Mouse (Mus musculus) midbrain, embryonic 14.5 days (tissue): ENCODE results near the gene Omp. TPM values are rescaled to one million over a fixed set of nuclear protein-coding genes. Genes with fewer than 3 reads are reported as not detected.
"Not testable (repeated sequence)": the region's sequence is repeated elsewhere in the genome, so short reads cannot be mapped to it uniquely, and the experiment has no call there.

Experiments
- ATAC-seq: fragments of 200-750 bp; cut with Nextera tagmentation; 2 replicates; pipeline ENCODE4 v1.8.0; 2017; ENCODE audit warnings: moderate number of reproducible peaks, moderate library complexity; ENCODE audit not compliant: low FRiP score, low TSS enrichment
- DNase-seq: peaks from one replicate; pipeline ENCODE4 v3.0.0-alpha.2; 2015
- H3K27ac ChIP-seq: fragments of 300-500 bp; sonication (generic); replicated peaks from 2 replicates; pipeline ENCODE4 v1.5.1; 2014; ENCODE audit warnings: mild to moderate bottlenecking, low read depth, low read length, moderate library complexity
- H3K27me3 ChIP-seq: fragments of 300-500 bp; sonication (generic); 2 replicates; pipeline ENCODE4 v1.6.1; 2014; ENCODE audit warnings: low read length, control low read depth, mixed read lengths; ENCODE audit not compliant: control insufficient read depth, insufficient read depth
- H3K36me3 ChIP-seq: fragments of 300-500 bp; sonication (generic); 2 replicates; pipeline ENCODE4 v1.6.1; 2014; ENCODE audit warnings: low read length, control low read depth; ENCODE audit not compliant: control insufficient read depth, insufficient read depth
- H3K4me1 ChIP-seq: fragments of 300-500 bp; sonication (generic); 2 replicates; pipeline ENCODE4 v1.6.1; 2014; ENCODE audit warnings: mild to moderate bottlenecking, antibody characterized with exemption, low read length, control low read depth; ENCODE audit not compliant: control insufficient read depth, insufficient read depth
- H3K4me2 ChIP-seq: fragments of 300-500 bp; sonication (generic); 2 replicates; pipeline ENCODE4 v1.6.1; 2014; ENCODE audit warnings: mild to moderate bottlenecking, low read length, moderate library complexity
- H3K4me3 ChIP-seq: fragments of 300-500 bp; sonication (generic); replicated peaks from 2 replicates; pipeline ENCODE4 v1.5.1; 2014; ENCODE audit warnings: low read depth, low read length
- H3K9ac ChIP-seq: fragments of 300-500 bp; sonication (generic); replicated peaks from 2 replicates; pipeline ENCODE4 v1.6.1; 2014; ENCODE audit warnings: mild to moderate bottlenecking, low read length, moderate library complexity
- H3K9me3 ChIP-seq: fragments of 300-500 bp; sonication (generic); 2 replicates; pipeline ENCODE4 v1.6.1; 2016; ENCODE audit warnings: low read length, control low read depth, mixed read lengths; ENCODE audit not compliant: control insufficient read depth
- WGBS: fragments of 180-500 bp; shearing (Covaris S2); extraction: QIAGEN DNeasy Blood & Tissue Kit; methylation state at CpG from one replicate; pipeline ENCODE4 v1.1.7; 2014; 5-methylcytosine and 5-hydroxymethylcytosine counted together
- polyA plus RNA-seq: library from polyadenylated mRNA; unstranded; fragments of >200 nt; fragmentation: Nextera tagmentation; extraction: Ambion mirVana; gene quantifications from 2 replicates; pipeline ENCODE4 v1.2.1, GENCODE M21; 2014

Omp gene
- polyA plus RNA-seq, 1 experiment from 2014 or later: 0.29 TPM

DNA sequence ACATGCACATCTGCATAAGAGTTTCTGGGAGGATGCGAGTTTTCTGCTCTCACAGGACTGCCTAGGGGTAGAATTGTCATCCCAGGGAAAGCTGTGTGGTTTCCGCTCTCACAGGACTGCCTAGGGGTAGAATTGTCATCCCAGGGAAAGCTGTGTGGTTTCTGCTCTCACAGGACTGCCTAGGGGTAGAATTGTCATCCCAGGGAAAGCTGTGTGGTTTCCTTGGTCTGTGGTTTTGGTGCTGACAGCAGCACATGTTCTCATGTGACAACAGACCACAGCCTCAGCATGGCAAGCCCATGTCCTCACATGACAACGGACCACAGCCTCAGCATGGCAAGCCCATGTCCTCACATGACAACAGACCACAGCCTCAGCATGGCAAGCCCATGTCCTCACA lies 42.0 kb upstream of the Omp start:
- 63% methylated on average over 3 of the region's 3 CpGs for WGBS
- ATAC-seq, DNase-seq, H3K9ac ChIP-seq, H3K4me3 ChIP-seq, H3K4me2 ChIP-seq, H3K9me3 ChIP-seq, H3K36me3 ChIP-seq: not testable (repeated sequence)
- peaks cover 21% of the 10 kb centered on the region for H3K27me3 ChIP-seq
- 0 out of 2 replicates have a peak overlapping the region, but pooled peaks have one; percentile 45 for H3K27ac ChIP-seq
- H3K4me1 ChIP-seq: peaks cover 11% of the 10 kb centered on the region; the same call in 1 of the 2 replicates

DNA sequence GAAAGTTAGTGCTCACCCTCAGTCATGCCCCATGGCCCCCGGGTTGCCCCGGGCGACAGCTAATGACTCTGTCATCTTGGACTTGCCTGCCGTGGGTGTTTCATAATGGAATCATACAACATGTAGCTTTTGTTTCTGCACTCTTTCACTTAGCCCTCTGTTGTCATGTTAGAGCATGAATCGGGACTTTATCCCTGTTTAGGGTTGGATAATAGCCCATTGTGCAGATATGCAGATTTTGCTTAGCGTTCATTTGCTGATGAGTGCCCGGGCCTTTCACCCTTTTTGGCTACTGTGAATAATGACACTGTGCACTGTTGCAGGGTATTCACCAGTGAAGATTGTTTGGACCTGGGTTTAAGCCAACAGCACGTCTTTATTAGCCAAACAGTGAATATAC lies 41.3 kb upstream of the Omp start:
- WGBS: 21% methylated on average over 8 of the region's 8 CpGs
- no peak overlapping the region for H3K4me3 ChIP-seq
- peak; percentile 72 for DNase-seq
- H3K9ac ChIP-seq: no peak overlapping the region
- H3K36me3 ChIP-seq: no peaks in the 10 kb centered on the region
- H3K27ac ChIP-seq: 0 out of 2 replicates have a peak overlapping the region, but pooled peaks have one; percentile 9
- ATAC-seq: peak; percentile 83
- H3K27me3 ChIP-seq: peaks cover 14% of the 10 kb centered on the region; the same call in 1 of the 2 replicates
- H3K9me3 ChIP-seq: no peaks in the 10 kb centered on the region
- H3K4me1 ChIP-seq: peaks cover 11% of the 10 kb centered on the region; the same call in 1 of the 2 replicates
- no peak overlapping the region for H3K4me2 ChIP-seq

DNA sequence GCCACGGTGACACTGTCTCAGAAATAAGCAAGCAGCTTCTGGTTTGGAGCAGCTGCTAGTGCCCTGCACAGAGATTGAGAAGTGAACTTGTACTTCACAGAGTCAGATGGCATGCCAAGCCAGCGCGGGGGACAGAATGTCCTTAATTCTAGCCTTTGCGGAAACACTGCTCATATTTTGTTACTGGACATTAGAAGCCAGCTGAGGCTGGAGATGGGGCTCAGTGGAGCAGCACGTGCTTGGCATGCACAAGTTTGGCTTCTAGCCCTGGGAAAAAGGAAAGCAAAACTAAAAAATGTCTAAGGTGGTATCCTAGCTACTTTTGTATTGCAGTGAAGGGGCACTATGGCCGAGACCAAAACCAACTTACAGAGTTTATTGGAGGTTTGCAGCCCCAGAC lies 40.0 kb upstream of the Omp start:
- peak overlapping the region; percentile 46; the same call in 1 of the 2 replicates for H3K27ac ChIP-seq
- no peaks in the 10 kb centered on the region for H3K9me3 ChIP-seq
- no peak overlapping the region for H3K4me3 ChIP-seq
- H3K27me3 ChIP-seq: 0 out of 2 replicates have a peak, but pooled peaks cover 7% of the 10 kb centered on the region
- H3K9ac ChIP-seq: no peak overlapping the region
- 61% methylated on average over 6 of the region's 6 CpGs for WGBS
- H3K4me2 ChIP-seq: no peak overlapping the region
- peaks cover 11% of the 10 kb centered on the region; the same call in 1 of the 2 replicates for H3K4me1 ChIP-seq
- ATAC-seq (no peak), DNase-seq (peak; percentile 56)
- no peaks in the 10 kb centered on the region for H3K36me3 ChIP-seq

DNA sequence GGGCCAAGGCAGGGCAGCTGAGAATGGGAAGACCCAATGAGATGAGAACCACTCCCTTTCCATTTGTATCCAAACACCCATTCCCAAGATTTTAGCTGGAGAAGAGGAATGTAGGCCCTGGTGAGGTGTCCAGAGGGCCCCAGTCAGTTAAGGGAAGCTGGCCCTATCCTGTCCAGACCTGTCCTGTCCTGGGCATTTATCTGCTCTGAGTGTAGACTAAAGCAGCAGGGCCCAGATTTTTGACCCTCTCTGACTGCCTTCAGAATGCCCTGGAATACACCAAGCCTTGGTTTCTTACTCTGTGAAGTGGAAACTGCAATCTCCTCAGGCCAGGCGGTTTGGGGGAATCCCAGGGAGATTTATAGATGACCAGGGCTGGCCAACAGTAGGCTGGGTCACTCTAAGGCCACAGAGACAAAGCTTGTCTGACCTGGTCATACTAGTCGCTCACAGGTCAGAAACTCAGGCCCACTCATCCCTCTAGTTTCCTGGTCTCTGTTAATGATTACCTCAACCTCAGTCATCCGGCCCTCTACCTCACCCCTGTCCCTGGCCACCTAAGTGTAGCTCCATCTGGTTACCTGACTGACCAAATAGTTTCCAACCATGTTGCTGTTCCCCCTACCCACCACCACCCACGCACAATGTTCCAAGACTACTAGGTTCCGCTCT lies 33.4 kb upstream of the Omp start:
- 0 out of 2 replicates have a peak, but pooled peaks cover 3% of the 10 kb centered on the region for H3K4me1 ChIP-seq
- H3K9me3 ChIP-seq: no peaks in the 10 kb centered on the region
- H3K4me3 ChIP-seq: peak overlapping the region; percentile 56
- H3K27ac ChIP-seq: no peak overlapping the region
- H3K36me3 ChIP-seq: no peaks in the 10 kb centered on the region
- 93% methylated on average over 5 of the region's 5 CpGs for WGBS
- peak overlapping the region; percentile 71 for H3K4me2 ChIP-seq
- H3K27me3 ChIP-seq: peaks cover 8% of the 10 kb centered on the region; the same call in 1 of the 2 replicates
- DNase-seq (no peak), ATAC-seq (peak; percentile 24; the same call in 1 of the 2 replicates)
- peak overlapping the region; percentile 62; the same call in 1 of the 2 replicates for H3K9ac ChIP-seq

DNA sequence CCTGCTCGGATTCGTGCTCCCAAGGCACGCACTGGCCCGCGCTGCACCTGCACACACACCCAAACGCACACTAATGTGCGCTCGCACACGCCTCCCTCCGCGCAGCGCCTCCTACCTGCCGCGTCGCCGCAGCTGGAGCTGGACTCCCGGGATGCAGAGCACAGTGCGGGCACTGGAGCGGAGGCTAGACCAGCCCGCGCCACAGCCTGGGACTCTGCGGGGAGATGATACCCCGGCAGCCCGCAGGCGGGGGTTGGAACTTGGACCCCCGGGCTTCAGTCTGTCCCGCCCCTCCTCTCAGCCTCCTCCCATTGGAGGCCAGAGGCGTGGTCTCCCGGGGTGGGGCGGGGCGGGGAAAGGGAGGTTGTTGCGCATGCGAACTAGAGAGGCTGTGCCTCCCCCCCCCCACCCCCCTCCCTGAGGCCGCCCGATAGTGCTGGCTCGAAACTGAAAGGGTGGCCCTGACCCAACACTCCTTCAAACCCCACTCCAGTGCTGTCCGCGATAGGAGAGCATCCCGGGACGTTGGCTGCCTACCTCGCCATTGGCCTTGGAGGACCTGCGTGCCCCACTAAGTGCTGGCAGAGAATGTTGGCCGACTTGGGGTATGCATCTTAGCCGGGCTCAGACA lies 32.7 kb upstream of the Omp start, which contains the start of gene Capn5:
Gene Capn5 (minus strand): TSS at position 346 of the 631 bp plus-strand sequence.
- ATAC-seq: peak; percentile 80
- H3K9me3 ChIP-seq: no peaks in the 10 kb centered on the region

DNA sequence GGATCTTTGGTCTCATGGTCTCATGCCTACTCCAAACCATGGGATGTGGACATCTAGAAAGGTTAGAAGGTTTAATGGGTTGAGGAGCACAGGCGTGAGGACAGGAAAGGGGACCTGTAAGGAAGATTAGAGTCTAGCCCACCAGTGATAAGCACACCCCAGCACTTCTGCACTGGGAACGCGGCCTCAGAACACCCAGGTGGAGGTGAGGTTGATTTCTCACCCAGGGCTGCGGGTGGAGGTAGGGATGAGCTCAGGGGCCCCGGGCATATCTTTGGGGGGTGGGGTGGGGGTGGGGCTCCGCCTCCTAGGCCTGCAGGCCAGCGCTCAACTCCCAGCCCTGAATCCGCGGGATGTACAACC lies 32.2 kb upstream of the Omp start:
- H3K4me2 ChIP-seq: peak overlapping the region; percentile 71
- WGBS: 4% methylated on average over 9 of the region's 9 CpGs
- H3K9me3 ChIP-seq: no peaks in the 10 kb centered on the region
- DNase-seq (no peak), ATAC-seq (no peak; the same call in 1 of the 2 replicates)
- peak overlapping the region; percentile 62 for H3K9ac ChIP-seq
- 0 out of 2 replicates have a peak, but pooled peaks cover 3% of the 10 kb centered on the region for H3K4me1 ChIP-seq
- no peaks in the 10 kb centered on the region for H3K36me3 ChIP-seq
- H3K4me3 ChIP-seq: peak overlapping the region; percentile 56
- no peak overlapping the region for H3K27ac ChIP-seq
- H3K27me3 ChIP-seq: peaks cover 8% of the 10 kb centered on the region; the same call in 1 of the 2 replicates

More for the DNA sequence above, 32.7 kb upstream of the Omp start, which contains the start of gene Capn5:
- Histone ChIP-seq H3K27me3 (peaks cover 8% of the 10 kb centered on the region; the same call in 1 of the 2 replicates), H3K4me3 (peak within 1 kb of the TSS; percentile 56), H3K4me2 (peak within 1 kb of the TSS; percentile 71), H3K9ac (peak within 1 kb of the TSS; percentile 62), H3K27ac (no peak within 1 kb of the TSS), H3K4me1 (0 out of 2 replicates have a peak, but pooled peaks cover 3% of the 10 kb centered on the region), H3K36me3 (no peaks in the 10 kb centered on the region)
- peak; percentile 83 for DNase-seq
- under 1% methylated on average over 42 of the region's 44 CpGs for WGBS

DNA sequence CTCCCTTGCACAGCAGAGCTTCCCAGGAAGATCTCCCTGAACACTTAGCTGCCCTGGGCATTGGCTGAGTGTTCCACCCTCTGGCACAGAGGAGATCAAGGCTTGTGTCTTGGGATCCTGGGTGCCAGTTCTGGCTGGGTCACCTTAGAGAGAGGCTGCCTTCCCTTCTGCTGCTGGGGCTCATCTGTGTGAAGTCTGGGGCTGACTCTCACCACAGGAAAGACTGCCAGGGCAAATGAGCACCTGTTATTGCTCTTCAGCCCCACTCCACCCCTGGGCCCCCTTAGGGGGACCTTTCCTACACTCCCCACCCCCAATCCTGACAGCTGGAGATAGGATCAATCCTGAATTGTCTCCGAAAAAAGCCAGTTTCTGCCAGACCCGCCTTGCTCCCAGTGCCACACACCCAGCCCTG lies 31.8 kb upstream of the Omp start:
- ATAC-seq: no peak
- Histone ChIP-seq H3K36me3 (no peaks in the 10 kb centered on the region), H3K9me3 (no peaks in the 10 kb centered on the region), H3K4me1 (0 out of 2 replicates have a peak, but pooled peaks cover 3% of the 10 kb centered on the region), H3K4me3 (peak overlapping the region; percentile 56), H3K4me2 (peak overlapping the region; percentile 71), H3K27me3 (peaks cover 8% of the 10 kb centered on the region; the same call in 1 of the 2 replicates), H3K9ac (no peak overlapping the region), H3K27ac (no peak overlapping the region)
- DNase-seq: no peak
- WGBS: 61% methylated on average over 2 of the region's 2 CpGs

DNA sequence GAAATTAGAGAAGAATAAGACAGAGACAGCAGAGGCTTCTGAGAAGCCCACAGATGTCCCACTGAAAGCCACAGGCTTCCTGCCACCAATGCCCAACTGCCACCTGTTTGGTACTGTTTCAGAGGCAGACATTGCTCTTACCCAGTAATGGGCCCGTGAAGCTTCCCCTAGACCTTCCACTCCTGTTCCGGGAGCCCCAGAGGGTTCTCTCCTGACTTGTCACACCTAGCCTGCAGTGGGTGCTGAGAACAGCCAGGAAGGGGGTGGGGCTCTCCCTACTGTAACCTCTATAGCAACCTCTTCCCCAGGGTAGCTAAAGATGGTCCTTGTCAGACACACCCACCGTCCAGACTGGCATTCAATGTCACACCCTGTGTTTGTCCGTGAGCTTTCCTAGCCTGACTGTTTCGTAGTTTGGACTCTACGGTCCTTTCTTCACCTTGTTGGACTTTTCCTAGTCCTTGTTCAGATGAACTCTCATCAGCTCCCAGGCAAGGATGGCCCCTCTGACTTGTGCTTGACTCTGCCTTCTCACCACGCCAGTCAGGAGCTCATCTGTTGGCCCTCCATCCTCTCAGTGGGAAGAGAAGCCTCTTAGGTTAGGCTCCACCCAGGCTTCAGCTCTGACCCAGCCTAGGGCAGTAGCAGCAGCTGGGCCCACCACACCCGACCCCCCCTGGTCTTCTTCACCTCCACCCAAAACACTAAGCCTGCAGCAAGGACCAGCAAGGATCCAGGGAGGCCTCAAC lies 31.2 kb upstream of the Omp start:
- Histone ChIP-seq H3K9me3 (no peaks in the 10 kb centered on the region), H3K4me1 (0 out of 2 replicates have a peak, but pooled peaks cover 3% of the 10 kb centered on the region), H3K4me3 (no peak overlapping the region), H3K36me3 (no peaks in the 10 kb centered on the region), H3K9ac (no peak overlapping the region), H3K4me2 (peak overlapping the region; percentile 71), H3K27me3 (peaks cover 8% of the 10 kb centered on the region; the same call in 1 of the 2 replicates), H3K27ac (no peak overlapping the region)
- ATAC-seq (no peak), DNase-seq (no peak)
- 75% methylated on average over 8 of the region's 8 CpGs for WGBS
